Mouse (Mus musculus) kidney, postnatal 10 days (tissue): ENCODE measurements at regions not wholly inside any gene's neighbourhood (a gene's known extent, or its start where the extent isn't known, plus 50 kb on each side); places are given as distances from the start of the nearest gene placed in this dataset.
A peak's percentile ranks its signal among the peaks of the same experiment; 100 is the strongest.
"Not testable (repeated sequence)": the region's sequence is repeated elsewhere in the genome, so short reads cannot be mapped to it uniquely, and the experiment has no call there.

Experiments
- DNase-seq: peaks from one replicate; pipeline ENCODE4 v3.0.0; 2021; ENCODE audit warnings: mixed read lengths

DNA sequence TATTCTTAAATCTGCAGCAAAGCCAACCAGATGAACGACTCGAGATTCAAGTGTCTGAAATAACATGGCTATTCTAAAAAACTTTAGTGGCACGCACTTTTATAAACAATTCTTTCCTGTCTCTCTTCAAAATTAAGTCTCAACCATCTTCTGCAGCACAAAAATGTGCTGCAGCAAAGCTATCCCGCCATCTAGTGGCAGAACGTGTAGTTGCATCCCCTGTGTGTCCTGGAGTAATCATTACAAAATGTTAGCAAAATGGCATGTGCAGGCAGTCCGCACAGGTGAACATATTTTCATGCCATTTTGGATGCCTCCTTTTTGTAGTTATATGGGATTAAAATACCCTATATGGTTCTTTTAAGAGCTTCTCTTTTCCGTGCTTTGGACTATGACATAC lies 293.1 kb upstream of the Slc7a14 start:
- peak; percentile 91 for DNase-seq

GRCm38 (mm10) chr3:31596581-31596980 lies 286.4 kb upstream of the Slc7a14 start:
- not testable (repeated sequence) for DNase-seq

DNA sequence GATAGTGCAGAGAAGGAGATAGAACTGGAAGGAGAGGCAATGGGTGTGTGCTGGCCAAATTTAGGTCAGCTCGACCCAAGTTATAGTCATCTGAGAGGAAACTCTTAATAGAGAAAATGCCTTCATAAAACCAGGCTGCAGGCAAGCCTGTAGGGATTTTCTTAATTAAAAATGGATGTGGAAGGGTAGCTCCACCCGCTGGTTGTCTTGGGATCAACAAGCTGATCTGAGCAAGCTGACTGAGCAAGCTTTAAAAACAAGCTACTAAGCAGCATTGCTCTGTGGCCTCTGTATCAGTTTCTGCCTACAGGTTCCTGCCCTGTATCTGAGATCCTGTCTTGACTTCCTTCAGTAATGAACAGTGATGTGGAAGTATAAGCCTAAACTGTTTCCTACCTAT lies 275.8 kb upstream of the Slc7a14 start:
- DNase-seq: peak; percentile 30

DNA sequence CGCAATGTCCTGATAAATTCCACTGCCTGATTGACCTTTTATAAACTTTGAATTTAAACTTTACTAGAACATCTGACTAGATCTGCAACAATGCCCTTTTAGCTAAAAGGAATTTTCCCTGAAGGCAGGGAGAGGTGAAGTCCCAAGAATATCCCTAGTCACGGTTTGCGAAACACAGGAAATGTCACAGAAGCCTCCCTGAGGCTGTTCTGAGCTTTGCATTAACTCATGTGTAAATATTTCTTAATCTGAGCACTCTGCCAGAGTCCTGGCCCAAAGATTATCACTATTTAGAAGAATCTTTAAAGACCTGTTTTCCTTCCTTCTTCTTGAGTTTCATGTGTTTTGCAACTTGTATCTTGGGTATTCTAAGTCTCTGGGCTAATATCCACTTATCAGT lies 263.7 kb upstream of the Slc7a14 start:
- DNase-seq: no peak
